8 mouse cellular contexts compared by ENCODE assay signal in the genomic region with DNA sequence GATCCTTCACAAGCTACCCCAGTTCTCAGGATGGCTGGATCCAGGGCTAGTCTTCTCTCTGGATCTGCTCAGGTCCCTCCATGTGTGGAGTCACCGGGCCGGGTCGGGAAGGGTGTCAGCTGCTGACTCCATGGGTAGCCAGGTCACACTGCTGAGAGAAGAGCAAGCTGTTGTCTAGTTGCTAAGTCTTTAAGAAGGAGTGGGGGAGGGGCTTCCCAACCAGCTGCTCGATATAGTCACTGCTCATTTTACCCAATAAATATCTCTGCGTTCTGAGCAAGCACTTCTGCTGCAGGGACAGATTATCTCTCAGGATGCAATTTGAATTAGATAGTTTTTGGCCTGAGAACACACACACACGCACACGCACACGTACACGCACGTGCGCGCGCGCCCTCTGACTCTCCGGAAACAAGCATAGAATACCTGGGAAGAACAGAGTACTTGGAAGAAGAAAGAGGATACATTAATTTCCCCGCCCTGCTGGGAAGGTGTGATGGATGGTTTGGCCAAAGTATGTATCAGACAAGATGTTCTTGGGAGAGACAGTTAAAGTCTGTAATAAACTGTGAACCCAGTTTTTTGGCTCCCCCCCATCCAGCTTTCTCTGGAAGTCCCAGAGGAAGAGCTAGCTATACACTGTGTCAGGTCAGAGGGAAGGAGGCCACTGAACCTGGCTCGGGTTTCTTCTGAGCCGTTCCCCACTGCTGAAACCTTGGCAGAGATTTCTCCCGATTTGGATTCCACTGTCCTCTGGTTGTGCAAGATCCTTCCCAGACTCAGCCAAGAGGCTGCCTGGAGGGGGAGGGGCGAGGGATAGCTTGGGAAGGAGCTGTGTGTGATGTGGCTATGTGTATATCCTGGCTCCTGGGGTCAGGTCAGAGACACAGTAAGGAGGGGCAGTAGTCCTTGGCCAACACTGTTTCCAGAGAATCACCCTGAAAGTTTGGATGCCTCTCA. TPM values are rescaled to one million over a fixed set of nuclear protein-coding genes. Genes with fewer than 3 reads are reported as not detected.
DNase-seq lines count a peak whose midpoint lies in the region; ATAC-seq and TF ChIP-seq lines count a peak whose summit lies in the region.
"Had no signal": no experiment of that assay in that cellular context is flagged by ENCODE, and none has a peak within 500 bp of the region (broad histone marks: within the 10 kb centered on the region; RNA-seq: fewer than 3 reads in every experiment).

No protein-coding gene starts in this region.

- peak; percentile 96 for ATAC-seq in lung, embryonic 14.5 days (ENCODE audit: insufficient read depth)
- ATAC-seq in forebrain, embryonic 15.5 days (replicated peaks) = no peak

- H3K4me2 ChIP-seq in lung, embryonic 14.5 days = no peak overlapping the region
- no peak overlapping the region for H3K4me2 ChIP-seq in forebrain, embryonic 15.5 days (replicated peaks)
- H3K4me2 ChIP-seq: liver, embryonic 13.5 days had no signal

- intact Hi-C loops in heart, postnatal 14 days (cut with DNase I) = no loop called here

- no peak for TF ChIP-seq CTCF in lung, embryonic 14.5 days (IDR thresholded peaks at IDR 0.05; ENCODE audit: low read depth)

- peak overlapping the region; percentile 77 for H3K27ac ChIP-seq in lung, embryonic 14.5 days (ENCODE audit: low read depth)
- H3K27ac ChIP-seq in forebrain, embryonic 15.5 days (replicated peaks) = no peak overlapping the region
- H3K27ac ChIP-seq: liver, embryonic 13.5 days had no signal

- H3K27me3 ChIP-seq in lung, embryonic 14.5 days (ENCODE audit: insufficient read depth, low read length) = no peaks in the 10 kb centered on the region
- no peaks in the 10 kb centered on the region for H3K27me3 ChIP-seq in forebrain, embryonic 15.5 days
- H3K27me3 ChIP-seq: liver, embryonic 13.5 days had no signal

- H3K36me3 ChIP-seq in lung, embryonic 14.5 days (ENCODE audit: insufficient read depth) = no peaks in the 10 kb centered on the region
- H3K36me3 ChIP-seq in forebrain, embryonic 15.5 days = no peaks in the 10 kb centered on the region
- H3K36me3 ChIP-seq: liver, embryonic 13.5 days had no signal

- H3K9ac ChIP-seq in lung, embryonic 14.5 days = no peak overlapping the region
- H3K9ac ChIP-seq in forebrain, embryonic 15.5 days (replicated peaks) = no peak overlapping the region
- H3K9ac ChIP-seq: liver, embryonic 13.5 days had no signal

- no peak overlapping the region for H3K4me3 ChIP-seq in lung, embryonic 14.5 days (ENCODE audit: low read depth, low read length)
- no peak overlapping the region for H3K4me3 ChIP-seq in forebrain, embryonic 15.5 days
- H3K4me3 ChIP-seq: liver, embryonic 13.5 days had no signal

- 53% methylated on average over 20 of the region's 20 CpGs for WGBS in lung, embryonic 14.5 days
- WGBS in forebrain, embryonic 15.5 days = 85% methylated on average over 20 of the region's 20 CpGs

- peak; percentile 99 for DNase-seq in adipocyte (ENCODE audit: low spot score)
- peak; percentile 70 for DNase-seq in cerebellum, adult 9-11 months
- DNase-seq in heart, postnatal 14 days = peak; percentile 80 to 81
- DNase-seq in lung, embryonic 14.5 days = peak; percentile 92
- peak; percentile 72 for DNase-seq in urinary bladder, postnatal 25 days (ENCODE audit: low spot score)
- no peak for DNase-seq in right cerebral cortex, postnatal 25 days
- DNase-seq: liver, embryonic 13.5 days had no signal

- peaks cover 8% of the 10 kb centered on the region; the same call in 1 of the 2 replicates for H3K4me1 ChIP-seq in lung, embryonic 14.5 days (ENCODE audit: insufficient read depth)
- no peaks in the 10 kb centered on the region for H3K4me1 ChIP-seq in forebrain, embryonic 15.5 days
- H3K4me1 ChIP-seq: liver, embryonic 13.5 days had no signal

- peaks cover 16% of the 10 kb centered on the region; the same call in 1 of the 2 replicates for H3K9me3 ChIP-seq in lung, embryonic 14.5 days (ENCODE audit: low read depth, low read length)
- peaks cover 6% of the 10 kb centered on the region; the same call in 1 of the 2 replicates for H3K9me3 ChIP-seq in forebrain, embryonic 15.5 days
- H3K9me3 ChIP-seq: liver, embryonic 13.5 days had no signal

RNA-seq across cellular contexts. Expression of a gene that starts 41.0 kb away (rescaled TPM):
- 100 to 1,000 TPM; 169 to 173 TPM for total RNA-seq in heart, postnatal 14 days (2021)
- polyA plus RNA-seq in lung, embryonic 14.5 days (2014; fragmentation: Nextera tagmentation; extraction: Ambion mirVana) = 168 and 170 TPM in 2 replicates
- 7.4 and 7.9 TPM in 2 replicates for polyA plus RNA-seq in forebrain, embryonic 15.5 days (2015; fragmentation: Nextera tagmentation; extraction: Ambion mirVana)

Comparison
In these comparisons a context has a peak if more than half of its experiments do, and no peak if none do; other contexts are left out.
1. RNA of a gene that starts 41.0 kb away (polyA plus RNA-seq): 168 to 170 TPM in lung, embryonic 14.5 days; 7.4 to 7.9 TPM in forebrain, embryonic 15.5 days; every median in the first group is over 10 times any median in the second.